Mouse (Mus musculus) gastrocnemius, postnatal 4 days (tissue): ENCODE results near the gene Tnik. TPM values are rescaled to one million over a fixed set of nuclear protein-coding genes. Genes with fewer than 3 reads are reported as not detected.

Source experiments
- DNase-seq, 2 experiments: peaks; one replicate each; pipeline ENCODE4 v3.0.0; 2021 to 2022; ENCODE audit warnings: low spot score in 2 of 2, mixed read lengths in 2 of 2
- long read RNA-seq, 2 experiments: library from polyadenylated mRNA; stranded (forward); transcript quantifications; one replicate each; pipeline ENCODE4 v2.0.0; 2021
- total RNA-seq, 2 experiments: library from RNA; stranded (reverse); gene quantifications; 2 replicates each; pipeline ENCODE4 v1.2.3; 2021

Tnik gene
- total RNA-seq = 10 to 100 TPM; 75.8 to 77.6 TPM
- long read RNA-seq, experiment 1, partial matches to known transcripts = 5 of 11 reads
- long read RNA-seq, experiment 1, other reads (novel, unspliced or antisense) = 5 of 11 reads
- long read RNA-seq, experiment 2, full-length matches to known transcripts = 2 of 19 reads
- long read RNA-seq, experiment 2, partial matches to known transcripts = 7 of 19 reads
- long read RNA-seq, experiment 2, other reads (novel, unspliced or antisense) = 10 of 19 reads

GRCm38 (mm10) chr3:28263002-28263947, at the start of gene Tnik:
Gene Tnik, plus strand, starts transcription at chr3:28263214.
- DNase-seq = peak; percentile 24 to 67

- no peak for DNase-seq
These were observed 48.1 kb upstream of the Tnik start for GRCm38 (mm10) chr3:28214886-28215311.

- no peak for DNase-seq
These were observed 46.0 kb upstream of the Tnik start for GRCm38 (mm10) chr3:28217001-28217400.

GRCm38 (mm10) chr3:28219533-28219932, 43.5 kb upstream of the Tnik start:
- peak in 1 of 2 experiments; percentile 16 for DNase-seq

GRCm38 (mm10) chr3:28219964-28220363, 43.0 kb upstream of the Tnik start:
- peak in 1 of 2 experiments; percentile 44 for DNase-seq

- DNase-seq = no peak
These were observed 38.3 kb upstream of the Tnik start for GRCm38 (mm10) chr3:28224437-28225356.

GRCm38 (mm10) chr3:28225357-28225905, 37.6 kb upstream of the Tnik start:
- DNase-seq = no peak

GRCm38 (mm10) chr3:28226181-28226580, 36.8 kb upstream of the Tnik start:
- no peak for DNase-seq

- DNase-seq = no peak
These were observed 34.1 kb upstream of the Tnik start for GRCm38 (mm10) chr3:28228930-28229329.

GRCm38 (mm10) chr3:28229503-28229902, 33.5 kb upstream of the Tnik start:
- DNase-seq = no peak

- no peak for DNase-seq
These were observed 30.1 kb upstream of the Tnik start for GRCm38 (mm10) chr3:28232885-28233284.

GRCm38 (mm10) chr3:28234179-28234578, 28.8 kb upstream of the Tnik start:
- no peak for DNase-seq

GRCm38 (mm10) chr3:28236689-28237088, 26.3 kb upstream of the Tnik start:
- DNase-seq = no peak

GRCm38 (mm10) chr3:28238136-28238535, 24.9 kb upstream of the Tnik start:
- no peak for DNase-seq

- DNase-seq = no peak
These were observed 20.5 kb upstream of the Tnik start for GRCm38 (mm10) chr3:28242561-28242960.

- DNase-seq = no peak
These were observed 18.6 kb upstream of the Tnik start for GRCm38 (mm10) chr3:28244244-28244890.

GRCm38 (mm10) chr3:28248255-28248957, 14.6 kb upstream of the Tnik start:
- no peak for DNase-seq

- DNase-seq = no peak
These were observed 7.3 kb upstream of the Tnik start for GRCm38 (mm10) chr3:28255711-28256110.

- DNase-seq = peak; percentile 25 to 62
These were observed 528 bp upstream of the Tnik start for GRCm38 (mm10) chr3:28262371-28263001.
